Mouse (Mus musculus) erythroid progenitor cell, adult 5-6 weeks (primary cell): ENCODE measurements around the gene Msrb1. TPM values are rescaled to one million over a fixed set of nuclear protein-coding genes. Genes with fewer than 3 reads are reported as not detected.

ENCODE experiments used
- total RNA-seq, 2 experiments: library from RNA; stranded (forward) in 1 of 2; stranded (reverse) in 1 of 2; fragments of 150-400 nt in 1 of 2; fragments of 186-747, 209-891 nt in 1 of 2; gene quantifications; 2 replicates each; pipeline versions ENCODE4 v1.2.3 to v1.2.4; 2015 to 2017; ENCODE audit warnings: low replicate concordance in 2 of 2

The Msrb1 gene
- total RNA-seq, 2 experiments from 2014 or later: 61.6 to 108 TPM

Other genes starting within 250 kb of the Msrb1 start
- not detected in 2 replicates for gene Caskin1, start 248.0 kb upstream of the Msrb1 start, total RNA-seq (2015; ENCODE audit: low replicate concordance)
- not detected in 2 replicates for gene Caskin1, start 248.0 kb upstream of the Msrb1 start, total RNA-seq (2017; ENCODE audit: low replicate concordance)
- gene Traf7, start 208.7 kb upstream of the Msrb1 start, total RNA-seq (2015; ENCODE audit: low replicate concordance): 49.0 and 54.1 TPM in 2 replicates
- gene Traf7, start 208.7 kb upstream of the Msrb1 start, total RNA-seq (2017; ENCODE audit: low replicate concordance): 73.9 and 83.1 TPM in 2 replicates
- 1.1 TPM in 1 of 2 replicates, not detected in the other for gene Rab26, start 202.4 kb upstream of the Msrb1 start, total RNA-seq (2015; ENCODE audit: low replicate concordance)
- not detected in 2 replicates for gene Rab26, start 202.4 kb upstream of the Msrb1 start, total RNA-seq (2017; ENCODE audit: low replicate concordance)
- 11.3 and 11.9 TPM in 2 replicates for gene Pkd1, start 186.8 kb upstream of the Msrb1 start, total RNA-seq (2015; ENCODE audit: low replicate concordance)
- 11.7 and 22.5 TPM in 2 replicates for gene Pkd1, start 186.8 kb upstream of the Msrb1 start, total RNA-seq (2017; ENCODE audit: low replicate concordance)
- gene Tsc2, start 104.0 kb upstream of the Msrb1 start, total RNA-seq (2015; ENCODE audit: low replicate concordance): 49.0 and 56.6 TPM in 2 replicates
- 13.5 and 28.4 TPM in 2 replicates for gene Tsc2, start 104.0 kb upstream of the Msrb1 start, total RNA-seq (2017; ENCODE audit: low replicate concordance)
- not detected in 2 replicates for gene Nthl1, start 104.0 kb upstream of the Msrb1 start, total RNA-seq (2015; ENCODE audit: low replicate concordance)
- gene Nthl1, start 104.0 kb upstream of the Msrb1 start, total RNA-seq (2017; ENCODE audit: low replicate concordance): 0.39 and 1.1 TPM in 2 replicates
- gene Slc9a3r2, start 86.3 kb upstream of the Msrb1 start, total RNA-seq (2015; ENCODE audit: low replicate concordance): 0.84 TPM in 1 of 2 replicates, not detected in the other
- not detected in 2 replicates for gene Slc9a3r2, start 86.3 kb upstream of the Msrb1 start, total RNA-seq (2017; ENCODE audit: low replicate concordance)
- gene Npw, start 78.2 kb upstream of the Msrb1 start, total RNA-seq (2015; ENCODE audit: low replicate concordance): not detected in 2 replicates
- not detected in 2 replicates for gene Npw, start 78.2 kb upstream of the Msrb1 start, total RNA-seq (2017; ENCODE audit: low replicate concordance)
- gene Zfp598, start 67.0 kb upstream of the Msrb1 start, total RNA-seq (2015; ENCODE audit: low replicate concordance): 13.4 and 18.4 TPM in 2 replicates
- gene Zfp598, start 67.0 kb upstream of the Msrb1 start, total RNA-seq (2017; ENCODE audit: low replicate concordance): 9.2 and 12.0 TPM in 2 replicates
- not detected in 2 replicates for gene Syngr3, start 46.7 kb upstream of the Msrb1 start, total RNA-seq (2015; ENCODE audit: low replicate concordance)
- not detected in 2 replicates for gene Syngr3, start 46.7 kb upstream of the Msrb1 start, total RNA-seq (2017; ENCODE audit: low replicate concordance)
- 9.6 and 15.9 TPM in 2 replicates for gene Gfer, start 40.5 kb upstream of the Msrb1 start, total RNA-seq (2015; ENCODE audit: low replicate concordance)
- gene Gfer, start 40.5 kb upstream of the Msrb1 start, total RNA-seq (2017; ENCODE audit: low replicate concordance): 14.0 and 15.7 TPM in 2 replicates
- not detected in 2 replicates for gene Noxo1, start 40.4 kb upstream of the Msrb1 start, total RNA-seq (2015; ENCODE audit: low replicate concordance)
- gene Noxo1, start 40.4 kb upstream of the Msrb1 start, total RNA-seq (2017; ENCODE audit: low replicate concordance): not detected in 2 replicates
- 5.8 and 10.1 TPM in 2 replicates for gene Tbl3, start 29.0 kb upstream of the Msrb1 start, total RNA-seq (2015; ENCODE audit: low replicate concordance)
- 4.8 and 9.0 TPM in 2 replicates for gene Tbl3, start 29.0 kb upstream of the Msrb1 start, total RNA-seq (2017; ENCODE audit: low replicate concordance)
- gene Rnf151, start 18.6 kb upstream of the Msrb1 start, total RNA-seq (2015; ENCODE audit: low replicate concordance): not detected in 2 replicates
- not detected in 2 replicates for gene Rnf151, start 18.6 kb upstream of the Msrb1 start, total RNA-seq (2017; ENCODE audit: low replicate concordance)
- gene Rps2, start 18.5 kb upstream of the Msrb1 start, total RNA-seq (2015; ENCODE audit: low replicate concordance): 1,299 and 1,601 TPM in 2 replicates
- 315 and 526 TPM in 2 replicates for gene Rps2, start 18.5 kb upstream of the Msrb1 start, total RNA-seq (2017; ENCODE audit: low replicate concordance)
- 178 and 200 TPM in 2 replicates for gene Ndufb10, start 12.2 kb upstream of the Msrb1 start, total RNA-seq (2015; ENCODE audit: low replicate concordance)
- 84.0 and 122 TPM in 2 replicates for gene Ndufb10, start 12.2 kb upstream of the Msrb1 start, total RNA-seq (2017; ENCODE audit: low replicate concordance)
- not detected in 2 replicates for gene Rpl3l, start 8.8 kb upstream of the Msrb1 start, total RNA-seq (2015; ENCODE audit: low replicate concordance)
- gene Rpl3l, start 8.8 kb upstream of the Msrb1 start, total RNA-seq (2017; ENCODE audit: low replicate concordance): not detected in 2 replicates
- not detected in 2 replicates for gene Hs3st6, start 16.3 kb downstream of the Msrb1 start, total RNA-seq (2015; ENCODE audit: low replicate concordance)
- not detected in 2 replicates for gene Hs3st6, start 16.3 kb downstream of the Msrb1 start, total RNA-seq (2017; ENCODE audit: low replicate concordance)
- not detected in 2 replicates for gene Meiob, start 67.6 kb downstream of the Msrb1 start, total RNA-seq (2015; ENCODE audit: low replicate concordance)
- gene Meiob, start 67.6 kb downstream of the Msrb1 start, total RNA-seq (2017; ENCODE audit: low replicate concordance): not detected in 2 replicates
- gene Hagh, start 103.5 kb downstream of the Msrb1 start, total RNA-seq (2015; ENCODE audit: low replicate concordance): 350 and 357 TPM in 2 replicates
- 157 and 279 TPM in 2 replicates for gene Hagh, start 103.5 kb downstream of the Msrb1 start, total RNA-seq (2017; ENCODE audit: low replicate concordance)
- gene Fahd1, start 113.7 kb downstream of the Msrb1 start, total RNA-seq (2015; ENCODE audit: low replicate concordance): 50.5 and 87.6 TPM in 2 replicates
- 73.2 and 83.4 TPM in 2 replicates for gene Fahd1, start 113.7 kb downstream of the Msrb1 start, total RNA-seq (2017; ENCODE audit: low replicate concordance)
- gene Igfals, start 129.4 kb downstream of the Msrb1 start, total RNA-seq (2015; ENCODE audit: low replicate concordance): 0.84 TPM in 1 of 2 replicates, not detected in the other
- not detected in 2 replicates for gene Igfals, start 129.4 kb downstream of the Msrb1 start, total RNA-seq (2017; ENCODE audit: low replicate concordance)
- gene Nubp2, start 149.7 kb downstream of the Msrb1 start, total RNA-seq (2015; ENCODE audit: low replicate concordance): 31.9 and 50.8 TPM in 2 replicates
- 35.0 and 44.1 TPM in 2 replicates for gene Nubp2, start 149.7 kb downstream of the Msrb1 start, total RNA-seq (2017; ENCODE audit: low replicate concordance)
- gene Spsb3, start 150.0 kb downstream of the Msrb1 start, total RNA-seq (2015; ENCODE audit: low replicate concordance): 84.0 and 90.5 TPM in 2 replicates
- 47.5 and 65.7 TPM in 2 replicates for gene Spsb3, start 150.0 kb downstream of the Msrb1 start, total RNA-seq (2017; ENCODE audit: low replicate concordance)
- 6.3 and 14.4 TPM in 2 replicates for gene Eme2, start 158.4 kb downstream of the Msrb1 start, total RNA-seq (2015; ENCODE audit: low replicate concordance)
- gene Eme2, start 158.4 kb downstream of the Msrb1 start, total RNA-seq (2017; ENCODE audit: low replicate concordance): 12.7 and 24.5 TPM in 2 replicates
- 8.3 and 9.6 TPM in 2 replicates for gene Mrps34, start 158.5 kb downstream of the Msrb1 start, total RNA-seq (2015; ENCODE audit: low replicate concordance)
- 9.1 and 19.4 TPM in 2 replicates for gene Mrps34, start 158.5 kb downstream of the Msrb1 start, total RNA-seq (2017; ENCODE audit: low replicate concordance)
- 151 and 169 TPM in 2 replicates for gene Nme3, start 159.9 kb downstream of the Msrb1 start, total RNA-seq (2015; ENCODE audit: low replicate concordance)
- 95.5 and 101 TPM in 2 replicates for gene Nme3, start 159.9 kb downstream of the Msrb1 start, total RNA-seq (2017; ENCODE audit: low replicate concordance)
- gene Mapk8ip3, start 200.3 kb downstream of the Msrb1 start, total RNA-seq (2015; ENCODE audit: low replicate concordance): 132 and 177 TPM in 2 replicates
- gene Mapk8ip3, start 200.3 kb downstream of the Msrb1 start, total RNA-seq (2017; ENCODE audit: low replicate concordance): 264 and 268 TPM in 2 replicates
- 33.2 and 39.0 TPM in 2 replicates for gene Jpt2, start 224.0 kb downstream of the Msrb1 start, total RNA-seq (2015; ENCODE audit: low replicate concordance)
- 21.4 and 25.6 TPM in 2 replicates for gene Jpt2, start 224.0 kb downstream of the Msrb1 start, total RNA-seq (2017; ENCODE audit: low replicate concordance)